Mouse (Mus musculus) forebrain, embryonic 15.5 days (tissue): ENCODE results near the gene C9. TPM values are rescaled to one million over a fixed set of nuclear protein-coding genes. Genes with fewer than 3 reads are reported as not detected.

Experiments
- ATAC-seq: fragments of 200-750 bp; cut with Nextera tagmentation; replicated peaks from 2 replicates; pipeline ENCODE4 v1.8.0; 2017; ENCODE audit warnings: mild to moderate bottlenecking, moderate TSS enrichment, moderate library complexity
- H3K27ac ChIP-seq: fragments of 300-500 bp; sonication (generic); replicated peaks from 2 replicates; pipeline ENCODE4 v1.5.1; 2015; ENCODE audit warnings: mild to moderate bottlenecking, inconsistent platforms
- H3K27me3 ChIP-seq: fragments of 300-500 bp; sonication (generic); 2 replicates; pipeline ENCODE4 v1.6.1; 2015; ENCODE audit warnings: inconsistent platforms
- H3K36me3 ChIP-seq: fragments of 300-500 bp; sonication (generic); 2 replicates; pipeline ENCODE4 v1.6.1; 2015; ENCODE audit warnings: mild to moderate bottlenecking, inconsistent platforms
- H3K4me1 ChIP-seq: fragments of 300-500 bp; sonication (generic); 2 replicates; pipeline ENCODE4 v1.6.1; 2015; ENCODE audit warnings: inconsistent platforms
- H3K4me2 ChIP-seq: fragments of 300-500 bp; sonication (generic); replicated peaks from 2 replicates; pipeline ENCODE4 v1.6.1; 2015; ENCODE audit warnings: mild to moderate bottlenecking, inconsistent platforms
- H3K4me3 ChIP-seq: fragments of 300-500 bp; sonication (generic); 2 replicates; pipeline ENCODE4 v1.5.1; 2015; ENCODE audit warnings: mild to moderate bottlenecking, inconsistent platforms
- H3K9ac ChIP-seq: fragments of 300-500 bp; sonication (generic); replicated peaks from 2 replicates; pipeline ENCODE4 v1.6.1; 2015; ENCODE audit warnings: mild to moderate bottlenecking, inconsistent platforms
- H3K9me3 ChIP-seq: fragments of 300-500 bp; sonication (generic); 2 replicates; pipeline ENCODE4 v1.6.1; 2016; ENCODE audit warnings: inconsistent platforms
- WGBS: fragments of 180-500 bp; shearing (Covaris S2); methylation state at CpG from one replicate; pipeline ENCODE4 v1.1.7; 2015; ENCODE audit warnings: mixed read lengths; 5-methylcytosine and 5-hydroxymethylcytosine counted together
- polyA plus RNA-seq: library from polyadenylated mRNA; unstranded; fragments of >200 nt; fragmentation: Nextera tagmentation; extraction: Ambion mirVana; gene quantifications from 2 replicates; pipeline ENCODE4 v1.2.1, GENCODE M21; 2015

Gene C9
- not detected in 2 replicates for polyA plus RNA-seq

- Histone ChIP-seq H3K4me1 (0 out of 2 replicates have a peak, but pooled peaks cover 4% of the 10 kb centered on the region), H3K27me3 (no peaks in the 10 kb centered on the region), H3K9me3 (no peaks in the 10 kb centered on the region), H3K9ac (no peak within 1 kb of the TSS), H3K4me2 (no peak within 1 kb of the TSS), H3K27ac (no peak within 1 kb of the TSS), H3K36me3 (no peaks in the 10 kb centered on the region), H3K4me3 (no peak within 1 kb of the TSS)
- ATAC-seq: no peak
- WGBS: 65% methylated on average over 2 of the region's 2 CpGs
Measured at GRCm38 (mm10) chr15:6445135-6445534, at the start of gene C9. TSS of gene C9 (plus strand) at chr15:6445327.

- Histone ChIP-seq H3K4me2 (no peak overlapping the region), H3K27ac (no peak overlapping the region), H3K9me3 (no peaks in the 10 kb centered on the region), H3K4me1 (no peaks in the 10 kb centered on the region), H3K4me3 (no peak overlapping the region), H3K9ac (no peak overlapping the region), H3K27me3 (no peaks in the 10 kb centered on the region), H3K36me3 (no peaks in the 10 kb centered on the region)
- no peak for ATAC-seq
- WGBS: 88% methylated on average over 4 of the region's 4 CpGs
Measured at GRCm38 (mm10) chr15:6398211-6398610, 46.9 kb upstream of the C9 start.

GRCm38 (mm10) chr15:6398881-6399280 is 46.2 kb upstream of the C9 start:
- Histone ChIP-seq H3K4me3 (no peak overlapping the region), H3K9ac (no peak overlapping the region), H3K4me1 (no peaks in the 10 kb centered on the region), H3K9me3 (no peaks in the 10 kb centered on the region), H3K27me3 (no peaks in the 10 kb centered on the region), H3K27ac (no peak overlapping the region), H3K36me3 (no peaks in the 10 kb centered on the region), H3K4me2 (no peak overlapping the region)
- ATAC-seq: no peak
- 91% methylated on average over 6 of the region's 6 CpGs for WGBS

- H3K27me3 ChIP-seq: no peaks in the 10 kb centered on the region
- H3K4me3 ChIP-seq: no peak overlapping the region
- WGBS: 85% methylated on average over 8 of the region's 8 CpGs
- H3K9me3 ChIP-seq: no peaks in the 10 kb centered on the region
- no peak overlapping the region for H3K27ac ChIP-seq
- no peak overlapping the region for H3K9ac ChIP-seq
- no peak for ATAC-seq
- no peak overlapping the region for H3K4me2 ChIP-seq
- no peaks in the 10 kb centered on the region for H3K4me1 ChIP-seq
- H3K36me3 ChIP-seq: no peaks in the 10 kb centered on the region
Measured at GRCm38 (mm10) chr15:6400115-6400514, 45.0 kb upstream of the C9 start.

GRCm38 (mm10) chr15:6402433-6402832 is 42.7 kb upstream of the C9 start:
- WGBS: 87% methylated on average over 2 of the region's 2 CpGs
- H3K9ac ChIP-seq: no peak overlapping the region
- H3K4me3 ChIP-seq: no peak overlapping the region
- no peaks in the 10 kb centered on the region for H3K9me3 ChIP-seq
- ATAC-seq: no peak
- H3K27ac ChIP-seq: no peak overlapping the region
- H3K4me2 ChIP-seq: no peak overlapping the region
- H3K27me3 ChIP-seq: no peaks in the 10 kb centered on the region
- no peaks in the 10 kb centered on the region for H3K36me3 ChIP-seq
- H3K4me1 ChIP-seq: no peaks in the 10 kb centered on the region

GRCm38 (mm10) chr15:6404172-6404571 is 41.0 kb upstream of the C9 start:
- Histone ChIP-seq H3K4me1 (no peaks in the 10 kb centered on the region), H3K4me2 (no peak overlapping the region), H3K4me3 (no peak overlapping the region), H3K36me3 (no peaks in the 10 kb centered on the region), H3K9ac (no peak overlapping the region), H3K9me3 (no peaks in the 10 kb centered on the region), H3K27me3 (no peaks in the 10 kb centered on the region), H3K27ac (no peak overlapping the region)
- no peak for ATAC-seq
- 91% methylated on average over 5 of the region's 5 CpGs for WGBS

GRCm38 (mm10) chr15:6406771-6407170 is 38.4 kb upstream of the C9 start:
- Histone ChIP-seq H3K9me3 (no peaks in the 10 kb centered on the region), H3K9ac (no peak overlapping the region), H3K4me2 (no peak overlapping the region), H3K27me3 (no peaks in the 10 kb centered on the region), H3K4me1 (no peaks in the 10 kb centered on the region), H3K27ac (no peak overlapping the region), H3K4me3 (no peak overlapping the region), H3K36me3 (no peaks in the 10 kb centered on the region)
- ATAC-seq: no peak
- 89% methylated on average over 6 of the region's 6 CpGs for WGBS

- Histone ChIP-seq H3K4me3 (no peak overlapping the region), H3K4me2 (no peak overlapping the region), H3K27ac (no peak overlapping the region), H3K4me1 (no peaks in the 10 kb centered on the region), H3K27me3 (no peaks in the 10 kb centered on the region), H3K9me3 (no peaks in the 10 kb centered on the region), H3K36me3 (no peaks in the 10 kb centered on the region), H3K9ac (no peak overlapping the region)
- WGBS: 88% methylated on average over 8 of the region's 8 CpGs
- ATAC-seq: no peak
Measured at GRCm38 (mm10) chr15:6409031-6409430, 36.1 kb upstream of the C9 start.

GRCm38 (mm10) chr15:6410161-6410560 is 35.0 kb upstream of the C9 start:
- no peak overlapping the region for H3K9ac ChIP-seq
- no peak overlapping the region for H3K4me2 ChIP-seq
- ATAC-seq: no peak
- H3K36me3 ChIP-seq: no peaks in the 10 kb centered on the region
- no peak overlapping the region for H3K4me3 ChIP-seq
- H3K27ac ChIP-seq: no peak overlapping the region
- H3K4me1 ChIP-seq: no peaks in the 10 kb centered on the region
- no peaks in the 10 kb centered on the region for H3K9me3 ChIP-seq
- WGBS: 91% methylated on average over 3 of the region's 3 CpGs
- no peaks in the 10 kb centered on the region for H3K27me3 ChIP-seq

GRCm38 (mm10) chr15:6411334-6411733 is 33.8 kb upstream of the C9 start:
- H3K9ac ChIP-seq: no peak overlapping the region
- no peaks in the 10 kb centered on the region for H3K4me1 ChIP-seq
- no peaks in the 10 kb centered on the region for H3K27me3 ChIP-seq
- WGBS: 89% methylated on average over 6 of the region's 6 CpGs
- H3K4me3 ChIP-seq: no peak overlapping the region
- no peaks in the 10 kb centered on the region for H3K36me3 ChIP-seq
- no peak overlapping the region for H3K4me2 ChIP-seq
- no peak for ATAC-seq
- H3K27ac ChIP-seq: no peak overlapping the region
- no peaks in the 10 kb centered on the region for H3K9me3 ChIP-seq

- WGBS: 92% methylated on average over 5 of the region's 5 CpGs
- ATAC-seq: no peak
- H3K27me3 ChIP-seq: no peaks in the 10 kb centered on the region
Measured at GRCm38 (mm10) chr15:6415317-6415716, 29.8 kb upstream of the C9 start.

GRCm38 (mm10) chr15:6431777-6432176 is 13.3 kb upstream of the C9 start:
- no peaks in the 10 kb centered on the region for H3K27me3 ChIP-seq
- ATAC-seq: peak; percentile 44; the same call in 1 of the 2 replicates
- no peak overlapping the region for H3K4me3 ChIP-seq
- H3K9me3 ChIP-seq: no peaks in the 10 kb centered on the region
- no peak overlapping the region for H3K9ac ChIP-seq
- no peak overlapping the region for H3K4me2 ChIP-seq
- no peaks in the 10 kb centered on the region for H3K36me3 ChIP-seq
- H3K4me1 ChIP-seq: peaks cover 12% of the 10 kb centered on the region; the same call in 1 of the 2 replicates
- WGBS: 27% methylated on average over 7 of the region's 7 CpGs
- H3K27ac ChIP-seq: no peak overlapping the region

More at GRCm38 (mm10) chr15:6415317-6415716, 29.8 kb upstream of the C9 start:
- H3K36me3 ChIP-seq: no peaks in the 10 kb centered on the region
- no peak overlapping the region for H3K4me2 ChIP-seq
- H3K4me1 ChIP-seq: no peaks in the 10 kb centered on the region
- no peak overlapping the region for H3K4me3 ChIP-seq
- H3K9ac ChIP-seq: no peak overlapping the region
- no peaks in the 10 kb centered on the region for H3K9me3 ChIP-seq
- H3K27ac ChIP-seq: no peak overlapping the region

- no peaks in the 10 kb centered on the region for H3K9me3 ChIP-seq
- peak; percentile 79 for ATAC-seq
- H3K27ac ChIP-seq: no peak overlapping the region
- H3K4me3 ChIP-seq: no peak overlapping the region
- H3K27me3 ChIP-seq: no peaks in the 10 kb centered on the region
- H3K4me2 ChIP-seq: no peak overlapping the region
- peaks cover 12% of the 10 kb centered on the region; the same call in 1 of the 2 replicates for H3K4me1 ChIP-seq
- H3K36me3 ChIP-seq: no peaks in the 10 kb centered on the region
- no peak overlapping the region for H3K9ac ChIP-seq
- 60% methylated on average over 7 of the region's 7 CpGs for WGBS
Measured at GRCm38 (mm10) chr15:6432411-6432810, 12.7 kb upstream of the C9 start.
